ENCODE assay signal across 9 mouse cellular contexts in the genomic region with DNA sequence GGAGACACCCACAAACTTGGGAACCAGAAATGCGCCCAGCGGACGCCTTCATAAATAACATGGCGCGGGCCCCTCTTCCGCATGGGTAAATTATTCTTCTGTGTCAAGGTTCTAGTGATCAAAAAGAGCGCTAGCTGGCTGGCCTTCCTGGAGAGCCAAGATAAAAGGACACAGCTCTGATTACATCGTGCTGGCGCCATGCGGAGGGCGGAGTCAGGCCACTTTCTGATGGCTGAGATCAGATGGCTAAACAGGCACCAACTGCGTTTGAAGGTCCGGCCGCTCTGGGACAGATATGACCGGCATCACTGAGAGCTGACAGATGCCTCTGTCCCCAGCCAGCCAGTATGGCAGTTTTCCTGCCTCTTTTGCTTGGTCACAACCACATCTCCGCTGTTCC.
DNase-seq lines count a peak whose midpoint lies in the region; ATAC-seq lines count a peak whose summit lies in the region.
"Had no signal": no experiment of that assay in that cellular context is flagged by ENCODE, and none has a peak within 500 bp of the region (broad histone marks: within the 10 kb centered on the region; RNA-seq: fewer than 3 reads in every experiment).

No protein-coding gene starts in this region.

- H3K9me3 ChIP-seq in liver, embryonic 11.5 days (ENCODE audit: control insufficient read depth, low read length): no peaks in the 10 kb centered on the region
- H3K9me3 ChIP-seq in forebrain, embryonic 11.5 days (ENCODE audit: control insufficient read depth, low read length): no peaks in the 10 kb centered on the region

- WGBS in liver, embryonic 11.5 days: 29% methylated on average over 16 of the region's 16 CpGs
- 53% methylated on average over 16 of the region's 16 CpGs for WGBS in forebrain, embryonic 11.5 days

- H3K4me3 ChIP-seq in liver, embryonic 11.5 days (ENCODE audit: low read depth, low read length): no peak overlapping the region
- H3K4me3 ChIP-seq in forebrain, embryonic 11.5 days (ENCODE audit: low read depth, low read length): no peak overlapping the region

- no peak overlapping the region for H3K9ac ChIP-seq in liver, embryonic 11.5 days (ENCODE audit: low read depth, low read length)
- H3K9ac ChIP-seq in forebrain, embryonic 11.5 days (ENCODE audit: low read length): no peak overlapping the region

- no peak overlapping the region for H3K4me2 ChIP-seq in liver, embryonic 11.5 days
- no peak overlapping the region for H3K4me2 ChIP-seq in forebrain, embryonic 11.5 days (ENCODE audit: low read depth, low read length, severe bottlenecking)

- H3K27ac ChIP-seq in liver, embryonic 11.5 days (ENCODE audit: low read depth, low read length): no peak overlapping the region
- H3K27ac ChIP-seq in forebrain, embryonic 11.5 days (ENCODE audit: low read depth, low read length): no peak overlapping the region

- 0 out of 2 replicates have a peak, but pooled peaks cover 4% of the 10 kb centered on the region for H3K27me3 ChIP-seq in liver, embryonic 11.5 days (replicated peaks; ENCODE audit: control insufficient read depth, insufficient read depth, low read length)
- no peaks in the 10 kb centered on the region for H3K27me3 ChIP-seq in forebrain, embryonic 11.5 days (ENCODE audit: control insufficient read depth, insufficient read depth, low read length)

- no peak for ATAC-seq in liver, embryonic 11.5 days (replicated peaks; ENCODE audit: low FRiP score)
- no peak for ATAC-seq in forebrain, embryonic 11.5 days (replicated peaks; ENCODE audit: low FRiP score)
- ATAC-seq in erythroblast, adult 5-6 weeks (replicated peaks; ENCODE audit: low FRiP score, poor library complexity, severe bottlenecking): no peak

- DNase-seq in liver: peak; percentile 30
- DNase-seq in liver, embryonic 11.5 days (ENCODE audit: low spot score): no peak
- peak; percentile 74 for DNase-seq in adrenal gland, postnatal 25 days
- peak; percentile 65 for DNase-seq in forebrain, embryonic 11.5 days (ENCODE audit: low spot score)
- DNase-seq in lung, postnatal 10 days: peak; percentile 30
- no peak for DNase-seq in right cerebral cortex, postnatal 4 days
- DNase-seq: cerebellum, postnatal 36 days; heart, postnatal 36 days had no signal

- peaks cover 3% of the 10 kb centered on the region; the same call in 1 of the 2 replicates for H3K4me1 ChIP-seq in liver, embryonic 11.5 days (replicated peaks; ENCODE audit: control insufficient read depth, insufficient read depth, low read length)
- H3K4me1 ChIP-seq in forebrain, embryonic 11.5 days (replicated peaks; ENCODE audit: control insufficient read depth, insufficient read depth, low read length): peaks cover 12% of the 10 kb centered on the region; the same call in 1 of the 2 replicates

- no peaks in the 10 kb centered on the region for H3K36me3 ChIP-seq in liver, embryonic 11.5 days (ENCODE audit: control insufficient read depth, insufficient read depth, low read length)
- no peaks in the 10 kb centered on the region for H3K36me3 ChIP-seq in forebrain, embryonic 11.5 days (ENCODE audit: control insufficient read depth, insufficient read depth, low read length)

Comparison
In these comparisons a context has a peak if more than half of its experiments do, and no peak if none do; other contexts are left out.
1. DNase-seq: peak in liver (single experiment), adrenal gland, postnatal 25 days (single experiment), forebrain, embryonic 11.5 days (single experiment) and lung, postnatal 10 days (single experiment); none in liver, embryonic 11.5 days (single experiment) and right cerebral cortex, postnatal 4 days (single experiment).